ENCODE assay signal across 18 mouse cellular contexts in the genomic region with DNA sequence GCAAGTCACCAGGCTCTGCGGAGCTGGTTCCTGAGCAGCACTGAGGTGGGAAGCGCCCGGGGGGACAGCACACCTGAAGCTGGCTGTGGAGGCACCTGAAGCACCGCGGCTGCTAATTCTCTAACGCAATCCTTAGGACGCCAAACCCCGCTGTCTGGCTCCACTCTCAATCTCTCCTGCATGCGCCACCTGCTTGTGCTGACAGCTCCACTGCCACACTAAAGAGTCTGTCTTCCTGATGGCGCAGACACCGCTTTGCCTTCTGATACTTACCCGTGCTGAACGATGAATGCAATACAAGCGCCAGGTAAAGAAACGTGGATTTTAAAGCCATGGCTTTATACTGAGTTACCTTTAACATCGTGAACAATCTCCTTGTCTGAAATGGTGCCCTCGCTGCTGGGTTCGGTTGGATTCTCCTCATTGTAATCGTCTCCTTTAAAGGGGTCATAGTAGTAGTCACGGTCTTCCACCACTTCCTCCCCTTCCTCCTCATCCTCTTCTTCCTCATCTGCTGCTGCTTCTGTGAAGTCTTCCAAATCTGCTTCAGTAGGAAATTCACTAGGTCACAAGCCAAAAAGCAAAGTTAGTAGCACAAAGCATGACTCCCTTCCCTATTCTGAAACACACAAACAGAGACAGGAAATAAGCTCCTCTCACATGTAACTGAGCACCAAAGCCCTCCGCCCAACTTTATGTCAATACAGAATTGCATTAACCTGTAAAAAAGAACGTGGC. TPM values are rescaled to one million over a fixed set of nuclear protein-coding genes. Genes with fewer than 3 reads are reported as not detected.
DNase-seq lines count a peak whose midpoint lies in the region; ATAC-seq lines count a peak whose summit lies in the region.
"Had no signal": no experiment of that assay in that cellular context is flagged by ENCODE, and none has a peak within 500 bp of the region (broad histone marks: within the 10 kb centered on the region; RNA-seq: fewer than 3 reads in every experiment).

No protein-coding gene starts in this region.

- 70% methylated on average over 22 of the region's 22 CpGs for WGBS in heart, embryonic 13.5 days
- WGBS in heart, embryonic 10.5 days = 82% methylated on average over 22 of the region's 22 CpGs

- DNase-seq in heart, embryonic 10.5 days (ENCODE audit: low spot score) = no peak
- DNase-seq in heart, postnatal 10 days = peak; percentile 66 to 68
- DNase-seq in lung, postnatal 14 days = no peak
- DNase-seq in cerebellum, postnatal 10 days = no peak
- DNase-seq: adrenal gland, adult 2 months; adrenal gland, postnatal 25 days; cerebellum, adult 11-12 months; cerebellum, adult 9-11 months; forebrain, postnatal 0 days; gastrocnemius, postnatal 36 days; kidney, adult 11 months; kidney, adult 9 months had no signal

- no peaks in the 10 kb centered on the region for H3K9me3 ChIP-seq in heart, embryonic 13.5 days
- no peaks in the 10 kb centered on the region for H3K9me3 ChIP-seq in heart, embryonic 10.5 days
- H3K9me3 ChIP-seq: embryonic facial prominence, embryonic 10.5 days; forebrain, embryonic 13.5 days; hindbrain, embryonic 13.5 days had no signal

- intact Hi-C loops in heart, postnatal 10 days (cut with DNase I) = loop anchor here (5.0 kb wide), 1 partner anchor 114 kb away; the partner anchor contains the start of gene Prdm10

- ATAC-seq in heart, embryonic 13.5 days (ENCODE audit: extremely low read depth, insufficient number of reproducible peaks, low FRiP score, low TSS enrichment) = no peak
- ATAC-seq: forebrain, embryonic 13.5 days; forebrain, postnatal 0 days; hindbrain, postnatal 0 days had no signal

- no peak overlapping the region for H3K4me3 ChIP-seq in heart, embryonic 13.5 days
- H3K4me3 ChIP-seq in heart, embryonic 10.5 days = no peak overlapping the region
- no peak overlapping the region for H3K4me3 ChIP-seq in brown adipose tissue, adult 24 weeks (ENCODE audit: insufficient read depth, low read depth, low read length)
- H3K4me3 ChIP-seq: embryonic facial prominence, embryonic 10.5 days; forebrain, embryonic 13.5 days; hindbrain, embryonic 13.5 days had no signal

- H3K4me2 ChIP-seq in heart, embryonic 13.5 days = peak overlapping the region; percentile 32; the same call in 1 of the 2 replicates
- H3K4me2 ChIP-seq: forebrain, embryonic 13.5 days; hindbrain, embryonic 13.5 days had no signal

- peaks cover 80% of the 10 kb centered on the region for H3K36me3 ChIP-seq in heart, embryonic 13.5 days
- H3K36me3 ChIP-seq in heart, embryonic 10.5 days = peaks cover 69% of the 10 kb centered on the region

- H3K4me1 ChIP-seq in heart, embryonic 13.5 days = peaks cover 36% of the 10 kb centered on the region
- peaks cover 7% of the 10 kb centered on the region; the same call in 1 of the 2 replicates for H3K4me1 ChIP-seq in heart, embryonic 10.5 days
- H3K4me1 ChIP-seq in brown adipose tissue, adult 24 weeks (ENCODE audit: control insufficient read depth, insufficient read depth, insufficient read length, low read length) = peaks cover 2% of the 10 kb centered on the region; the same call in 1 of the 2 replicates
- H3K4me1 ChIP-seq: embryonic facial prominence, embryonic 10.5 days; hindbrain, embryonic 13.5 days had no signal

- H3K9ac ChIP-seq in heart, embryonic 13.5 days = no peak overlapping the region
- H3K9ac ChIP-seq: forebrain, embryonic 13.5 days; forebrain, postnatal 0 days; hindbrain, embryonic 13.5 days had no signal

- H3K27ac ChIP-seq in heart, embryonic 13.5 days (replicated peaks) = no peak overlapping the region
- no peak overlapping the region for H3K27ac ChIP-seq in heart, embryonic 10.5 days
- H3K27ac ChIP-seq in brown adipose tissue, adult 24 weeks (replicated peaks; ENCODE audit: low read depth, low read length) = peak overlapping the region; percentile 31; the same call in 1 of the 2 replicates
- H3K27ac ChIP-seq: embryonic facial prominence, embryonic 10.5 days; forebrain, embryonic 13.5 days; hindbrain, embryonic 13.5 days; hindbrain, postnatal 0 days had no signal

- no peaks in the 10 kb centered on the region for H3K27me3 ChIP-seq in heart, embryonic 13.5 days (replicated peaks)
- no peaks in the 10 kb centered on the region for H3K27me3 ChIP-seq in heart, embryonic 10.5 days (ENCODE audit: insufficient read depth, poor library complexity, severe bottlenecking)
- H3K27me3 ChIP-seq: forebrain, embryonic 13.5 days; hindbrain, embryonic 13.5 days had no signal

RNA-seq across cellular contexts. Expression of gene St14, which starts 36.9 kb away (rescaled TPM):
- 2.5 and 2.9 TPM in 2 replicates for polyA plus RNA-seq in heart, embryonic 13.5 days (2015; fragmentation: Nextera tagmentation; extraction: Ambion mirVana)
- 2.3 and 5.9 TPM in 2 replicates for polyA plus RNA-seq in heart, embryonic 10.5 days (2016; fragmentation: Nextera tagmentation; extraction: Ambion mirVana)
- 0.71 TPM in 1 of 2 replicates, not detected in the other for polyA plus RNA-seq in brown adipose tissue, adult 24 weeks (2012; ENCODE audit: insufficient read depth, insufficient read length, missing spikeins)
- total RNA-seq in heart, postnatal 10 days (2021) = under 1 TPM; 0.42 to 0.93 TPM
- total RNA-seq: gastrocnemius, postnatal 36 days had no signal

RNA-seq across cellular contexts. Expression of gene Aplp2, which starts 43.1 kb away (rescaled TPM):
- 292 and 311 TPM in 2 replicates for polyA plus RNA-seq in heart, embryonic 13.5 days (2015; fragmentation: Nextera tagmentation; extraction: Ambion mirVana)
- 257 and 312 TPM in 2 replicates for polyA plus RNA-seq in heart, embryonic 10.5 days (2016; fragmentation: Nextera tagmentation; extraction: Ambion mirVana)
- 657 and 1,031 TPM in 2 replicates for polyA plus RNA-seq in brown adipose tissue, adult 24 weeks (2012; ENCODE audit: insufficient read depth, insufficient read length, missing spikeins)
- 100 to 1,000 TPM; 333 to 347 TPM for total RNA-seq in heart, postnatal 10 days (2021)

Comparison
In these comparisons a context has a peak if more than half of its experiments do, and no peak if none do; other contexts are left out.
1. DNase-seq: peak in heart, postnatal 10 days (2 of 2); none in heart, embryonic 10.5 days (single experiment), lung, postnatal 14 days (single experiment) and cerebellum, postnatal 10 days (0 of 2).